Mouse (Mus musculus) embryonic fibroblast, embryonic 13.5 days (primary cell): ENCODE results near the gene Tomm6.
"Not testable (repeated sequence)": the region's sequence is repeated elsewhere in the genome, so short reads cannot be mapped to it uniquely, and the experiment has no call there.

Experiments
- CTCF ChIP-seq: IDR thresholded peaks from 2 replicates; pipeline ENCODE4 v1.5.1; 2011; ENCODE audit warnings: mild to moderate bottlenecking, control low read depth, low read length, moderate library complexity, borderline replicate concordance; ENCODE audit not compliant: insufficient read depth
- POLR2A ChIP-seq: IDR thresholded peaks from 2 replicates; pipeline ENCODE4 v1.6.1; 2011; ENCODE audit warnings: low read depth, mild to moderate bottlenecking, control low read depth, low read length, moderate library complexity

DNA sequence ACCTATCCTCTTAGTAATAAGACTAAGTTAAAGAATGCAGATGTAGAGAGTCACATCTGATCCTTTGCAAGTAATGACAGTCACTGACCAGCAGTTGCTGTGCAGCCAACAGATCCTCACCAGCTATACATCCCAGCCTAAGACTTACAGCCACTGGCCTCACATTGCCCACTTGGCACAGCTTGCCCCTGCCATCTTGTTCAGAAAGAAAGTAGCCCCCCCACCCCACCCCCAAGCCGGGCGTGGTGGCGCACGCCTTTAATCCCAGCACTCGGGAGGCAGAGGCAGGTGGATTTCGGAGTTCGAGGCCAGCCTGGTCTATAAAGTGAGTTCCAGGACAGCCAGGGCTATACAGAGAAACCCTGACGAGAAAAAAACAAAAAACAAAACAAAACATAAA, 33.8 kb downstream of the Tomm6 start:
- not testable (repeated sequence) for TF ChIP-seq CTCF, POLR2A
